Mouse (Mus musculus): ENCODE data around the gene Col6a6.

GRCm38 (mm10) chr9:105705011-105705410 lies 122.9 kb downstream of the Col6a6 start:
- TF ChIP-seq MYOD1 (IDR thresholded peaks at IDR 0.05; ENCODE audit: control insufficient read depth, insufficient read length, low read depth) (no peak), MAX (IDR thresholded peaks at IDR 0.05) (no peak), CTCF (IDR thresholded peaks at IDR 0.05; ENCODE audit: control insufficient read depth, insufficient read depth, insufficient read length) (no peak), CEBPB (IDR thresholded peaks at IDR 0.05; ENCODE audit: low read depth) (no peak), USF1 (IDR thresholded peaks at IDR 0.05; ENCODE audit: low read depth) (no peak), MYOG (IDR thresholded peaks at IDR 0.05; ENCODE audit: control insufficient read depth, extremely low read depth, insufficient read length) (no peak), FOSL1 (IDR thresholded peaks at IDR 0.05; ENCODE audit: insufficient read depth, low read length, poor library complexity, severe bottlenecking) (no peak)

All from C2C12 (cell line).